Mouse (Mus musculus): ENCODE results near the gene Fbxl13. TPM values are rescaled to one million over a fixed set of nuclear protein-coding genes. Genes with fewer than 3 reads are reported as not detected.
A peak's percentile ranks its signal among the peaks of the same experiment; 100 is the strongest.

Gene Fbxl13
- total RNA-seq, 2 experiments from 2014 or later: 0.20 TPM; not detected in 1

DNA sequence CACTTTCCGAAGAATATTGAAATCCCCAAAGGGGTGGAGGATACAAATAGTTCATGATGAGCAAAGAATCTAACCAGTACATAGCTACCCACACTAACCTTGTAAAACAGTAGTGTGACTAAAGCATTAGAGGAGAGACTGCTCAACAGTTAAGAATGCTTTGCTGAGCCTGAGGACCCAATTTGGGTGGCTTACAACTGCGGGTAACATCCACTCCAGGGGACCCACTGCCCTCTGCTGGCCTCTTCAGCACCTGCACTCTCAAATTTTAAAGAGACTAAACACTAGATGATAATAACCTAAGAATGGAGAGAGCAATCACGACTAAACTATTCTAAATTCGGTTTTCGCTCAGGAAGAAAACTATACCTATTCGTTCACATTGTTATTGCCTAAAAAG is 58.7 kb downstream of the Fbxl13 start:
- peak; percentile 40 to 48 for DNase-seq (ENCODE audit: low spot score in 2 of 2)

DNA sequence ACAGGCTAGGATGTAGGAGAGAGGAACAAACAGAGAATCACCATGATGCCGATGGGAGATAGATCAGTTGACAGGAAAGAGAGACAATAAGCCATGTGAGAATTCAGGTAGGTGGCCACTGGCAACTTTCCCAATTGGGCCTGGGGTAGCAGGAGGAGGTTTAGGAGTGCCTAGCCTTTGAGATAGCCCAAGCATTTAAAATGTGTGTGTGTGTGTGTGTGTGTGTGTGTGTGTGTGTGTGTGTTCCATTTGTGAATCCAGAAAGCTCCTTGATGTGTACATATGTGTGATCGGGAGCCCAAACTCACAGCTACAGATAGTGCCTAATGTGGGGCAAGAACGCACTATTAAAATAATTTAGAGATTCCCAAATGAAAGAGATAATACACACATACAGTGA is 67.3 kb downstream of the Fbxl13 start:
- DNase-seq (ENCODE audit: low spot score in 2 of 2): no peak

DNA sequence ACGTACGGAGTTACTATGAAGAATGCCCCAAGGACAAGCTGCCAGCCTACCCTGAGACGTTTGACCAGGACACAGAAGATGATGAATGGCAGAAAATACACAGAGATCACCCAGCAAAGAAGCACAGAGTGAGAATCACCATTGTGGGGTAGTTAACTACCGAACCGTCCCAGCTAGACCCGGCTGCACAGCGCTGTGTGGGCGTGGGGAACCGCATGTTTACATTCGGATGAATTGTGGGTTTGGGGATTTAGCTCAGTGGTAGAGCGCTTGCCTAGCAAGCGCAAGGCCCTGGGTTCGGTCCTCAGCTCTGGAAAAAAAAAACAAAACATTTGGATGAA is 70.3 kb downstream of the Fbxl13 start:
- no peak for DNase-seq (ENCODE audit: low spot score in 2 of 2)

GRCm38 (mm10) chr5:21574386-21575209 is 70.8 kb downstream of the Fbxl13 start:
- DNase-seq (ENCODE audit: low spot score in 2 of 2): no peak

GRCm38 (mm10) chr5:21572764-21573416 is 72.5 kb downstream of the Fbxl13 start:
- DNase-seq (ENCODE audit: low spot score in 2 of 2): no peak

DNA sequence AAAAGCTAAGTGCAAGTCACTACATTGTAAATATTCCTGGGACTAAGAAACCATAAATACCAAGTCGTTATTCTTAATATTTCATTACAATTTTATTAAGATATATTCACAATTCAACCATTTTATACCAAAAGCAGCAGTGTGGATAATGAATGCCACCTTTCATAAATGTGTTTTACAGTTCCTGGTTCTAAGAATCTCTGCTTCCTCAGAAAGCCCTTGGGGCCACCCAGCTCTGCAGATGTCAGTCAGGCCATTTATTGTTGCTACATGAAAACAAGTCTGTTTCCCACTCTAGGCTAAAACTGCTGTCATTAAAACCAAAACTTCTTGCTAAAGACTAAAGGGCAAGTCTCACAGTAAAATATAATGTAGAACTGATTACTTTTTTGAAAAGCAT is 77.7 kb downstream of the Fbxl13 start:
- DNase-seq (ENCODE audit: low spot score in 2 of 2): no peak

- DNase-seq (ENCODE audit: low spot score in 2 of 2): no peak
These were observed 79.9 kb downstream of the Fbxl13 start for GRCm38 (mm10) chr5:21565392-21566065.

DNA sequence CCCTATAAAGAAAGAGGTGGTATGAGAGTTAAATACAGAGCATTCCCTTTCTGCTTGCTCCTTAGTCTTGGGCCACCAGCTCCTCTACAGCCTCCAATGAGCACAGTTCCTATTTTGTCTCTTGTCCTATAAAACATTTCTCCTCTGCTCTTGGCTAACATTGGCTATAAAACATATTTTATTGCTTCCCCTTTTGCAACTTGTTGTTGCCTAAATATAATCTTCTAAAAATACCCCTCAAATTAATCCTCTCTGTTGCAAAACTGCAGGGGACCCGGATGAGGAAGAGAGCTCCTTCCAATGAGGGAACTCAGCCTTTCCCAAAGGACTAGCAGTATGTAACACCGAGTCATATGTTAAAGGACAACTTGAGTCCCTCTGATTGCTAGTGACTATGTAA is 81.5 kb downstream of the Fbxl13 start:
- DNase-seq (ENCODE audit: low spot score in 2 of 2): no peak

GRCm38 (mm10) chr5:21556502-21556901 is 88.9 kb downstream of the Fbxl13 start:
- no peak for DNase-seq (ENCODE audit: low spot score in 2 of 2)

DNA sequence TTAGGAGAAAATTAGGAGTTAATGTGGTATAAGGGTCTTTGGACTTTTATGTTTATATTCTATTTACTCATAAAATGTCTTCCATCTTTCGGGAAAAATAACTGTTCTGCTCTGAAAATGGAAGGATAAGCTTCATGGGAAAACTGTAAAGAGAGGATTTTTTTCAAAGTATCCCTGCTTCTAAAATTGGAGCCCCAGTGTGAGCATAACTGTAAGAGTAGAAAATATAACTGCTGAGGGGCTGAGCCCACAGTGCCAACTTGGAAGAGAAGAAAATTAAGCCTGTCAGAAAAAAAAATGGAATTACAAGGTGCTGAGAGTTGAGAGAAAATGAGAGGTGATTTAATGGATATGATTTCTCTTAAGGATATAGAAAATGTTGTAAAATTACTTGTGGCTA is 90.7 kb downstream of the Fbxl13 start:
- no peak for DNase-seq (ENCODE audit: low spot score in 2 of 2)

GRCm38 (mm10) chr5:21553685-21554084 is 91.7 kb downstream of the Fbxl13 start:
- no peak for DNase-seq (ENCODE audit: low spot score in 2 of 2)

DNA sequence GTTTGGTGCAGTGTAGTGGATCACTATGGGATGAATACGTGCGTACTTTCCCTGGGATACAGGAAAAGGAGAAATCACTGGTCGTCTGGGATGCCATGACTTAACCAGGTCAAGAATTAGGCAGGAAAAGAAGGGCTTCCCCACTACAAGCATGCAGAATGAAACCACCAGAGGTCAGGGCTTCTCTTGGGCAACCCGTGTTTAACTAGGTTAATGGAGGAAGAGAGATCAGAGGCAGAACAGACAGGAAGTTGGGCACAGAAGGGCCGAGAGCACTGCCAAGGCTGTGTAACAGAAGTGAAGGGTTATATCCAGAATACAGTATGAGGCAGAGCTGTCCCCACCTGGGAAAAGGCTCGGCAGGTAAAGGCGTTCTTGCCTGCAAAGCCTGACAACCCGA is 98.4 kb downstream of the Fbxl13 start:
- DNase-seq (ENCODE audit: low spot score in 2 of 2): no peak

DNA sequence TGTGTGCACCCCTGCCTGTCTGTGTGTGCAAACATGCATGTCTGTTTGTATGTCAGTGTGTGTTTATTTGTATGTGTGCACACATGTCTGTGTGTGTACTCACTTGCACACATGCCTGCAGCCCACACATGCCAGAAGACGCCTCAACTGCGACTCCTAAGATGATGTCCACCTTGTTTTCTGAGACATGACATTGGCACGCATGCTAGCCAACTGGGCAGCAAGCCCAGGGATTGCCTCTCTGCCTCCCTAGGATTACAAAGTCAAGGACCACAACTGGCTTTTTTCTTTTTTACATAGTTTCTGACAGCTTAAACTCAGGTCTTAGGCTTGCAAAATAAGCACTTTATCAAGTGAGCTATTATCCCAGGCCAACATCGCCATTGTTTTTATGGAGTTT is 99.6 kb downstream of the Fbxl13 start:
- DNase-seq (ENCODE audit: low spot score in 2 of 2): no peak

GRCm38 (mm10) chr5:21545227-21545626 is 100.2 kb downstream of the Fbxl13 start:
- no peak for DNase-seq (ENCODE audit: low spot score in 2 of 2)

DNA sequence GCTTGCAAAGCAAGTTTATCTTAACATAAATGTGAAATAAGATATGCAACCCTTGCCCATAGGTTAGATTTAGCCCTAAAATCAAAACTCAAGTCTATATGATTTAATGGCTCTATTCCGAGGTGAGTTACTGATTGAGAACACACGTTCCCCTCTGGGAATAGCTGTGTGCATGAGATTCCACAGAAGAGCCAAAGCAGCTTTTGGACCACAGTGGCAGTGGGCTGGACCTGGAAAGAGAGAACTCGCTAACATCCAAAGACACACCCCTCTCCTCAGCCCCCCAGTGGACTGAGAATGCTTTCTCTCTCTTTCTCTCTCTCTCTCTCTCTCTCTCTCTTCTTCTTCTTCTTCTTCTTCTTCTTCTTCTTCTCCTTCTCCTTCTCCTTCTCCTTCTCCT is 100.6 kb downstream of the Fbxl13 start:
- DNase-seq (ENCODE audit: low spot score in 2 of 2): no peak

DNA sequence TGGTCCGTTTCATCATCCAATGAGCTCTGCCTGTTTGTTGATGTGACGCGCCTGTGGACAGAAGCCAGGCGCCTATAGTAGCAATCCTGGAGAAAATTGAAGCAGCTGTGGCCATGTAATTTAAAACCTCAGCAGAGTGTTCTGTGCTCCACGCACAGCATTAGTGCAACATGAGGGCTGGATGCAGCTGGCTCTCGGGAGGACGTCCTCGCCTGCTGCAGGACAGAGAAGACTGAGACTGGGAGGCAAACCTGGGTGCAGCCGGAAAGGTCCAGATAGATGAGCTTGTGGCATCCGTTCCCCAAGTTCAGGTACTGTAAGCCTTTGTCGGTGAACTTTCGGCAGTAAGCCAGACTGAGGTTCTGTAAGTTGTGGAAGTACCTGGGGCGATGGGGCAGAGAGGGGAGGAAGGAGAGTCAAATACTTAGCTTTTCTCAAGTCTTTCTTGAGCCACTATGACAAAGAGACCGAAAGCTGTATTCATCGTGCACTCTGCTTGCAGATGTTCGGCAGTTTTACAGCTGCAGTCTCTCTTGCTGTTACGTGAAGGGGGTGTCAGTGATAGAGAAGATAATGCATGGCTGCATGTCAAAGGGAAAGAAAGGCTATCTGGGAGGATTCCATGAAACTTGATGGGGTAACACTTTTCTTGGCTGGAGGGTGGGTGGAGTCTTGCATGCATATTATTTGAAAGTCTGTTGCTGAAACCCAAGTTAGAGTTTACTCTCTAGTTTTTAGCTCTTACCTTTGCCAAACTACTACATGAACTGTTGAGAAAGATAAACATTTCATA is 101.8 kb downstream of the Fbxl13 start, which contains the start of gene Lrrc17:
Lrrc17 (plus strand) TSS at position 151 of the 793 bp plus-strand sequence.
- no peak for DNase-seq (ENCODE audit: low spot score in 2 of 2)

- no peak for DNase-seq (ENCODE audit: low spot score in 2 of 2)
These were observed 103.2 kb downstream of the Fbxl13 start for GRCm38 (mm10) chr5:21542226-21542625.

- peak in 1 of 2 experiments; percentile 9 for DNase-seq (ENCODE audit: low spot score in 2 of 2)
These were observed 112.5 kb downstream of the Fbxl13 start for GRCm38 (mm10) chr5:21532921-21533320.

- no peak for DNase-seq (ENCODE audit: low spot score in 2 of 2)
These were observed 113.3 kb downstream of the Fbxl13 start for GRCm38 (mm10) chr5:21532126-21532525.

- no peak for DNase-seq (ENCODE audit: low spot score in 2 of 2)
These were observed 116.2 kb downstream of the Fbxl13 start for GRCm38 (mm10) chr5:21529110-21529720.

All from adrenal gland, adult 18-20 months (tissue).